8 mouse cellular contexts compared by ENCODE assay signal in the genomic region with DNA sequence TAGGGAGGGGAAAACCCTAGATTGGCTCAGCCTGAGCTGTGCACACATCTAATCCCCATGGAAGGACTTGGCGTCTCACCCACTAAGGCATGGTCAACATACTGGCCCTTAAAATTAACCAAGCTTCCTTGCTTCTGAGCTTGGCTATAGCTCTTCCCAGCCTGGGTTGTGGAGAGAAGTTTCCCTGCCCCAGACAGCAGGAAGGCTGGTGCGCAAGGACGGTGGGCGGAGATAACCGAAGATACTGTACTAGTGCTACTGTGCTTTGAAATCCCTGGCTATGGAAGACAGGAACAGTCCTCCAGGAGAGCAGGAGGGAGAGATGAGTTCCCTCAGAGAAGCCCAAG. TPM values are rescaled to one million over a fixed set of nuclear protein-coding genes. Genes with fewer than 3 reads are reported as not detected.
DNase-seq lines count a peak whose midpoint lies in the region; ATAC-seq and TF ChIP-seq lines count a peak whose summit lies in the region.

No protein-coding gene starts in this region.

- intact Hi-C loops in left cerebral cortex, adult 2 months (cut with DNase I): no loop called here
- intact Hi-C loops in left cerebral cortex, postnatal 25 days (cut with DNase I): no loop called here
- intact Hi-C loops in left cerebral cortex, postnatal 36 days (cut with DNase I): no loop called here

- no peak for ATAC-seq in hindbrain, postnatal 0 days
- ATAC-seq in neural tube, embryonic 12.5 days (ENCODE audit: low FRiP score, low read depth): no peak; the same call in 1 of the 2 replicates

- DNase-seq in left cerebral cortex, adult 2 months (ENCODE audit: extremely low spot score in 1 of 2, low spot score in 2 of 2): no peak
- no peak for DNase-seq in left cerebral cortex, postnatal 25 days (ENCODE audit: low spot score in 2 of 2)
- no peak for DNase-seq in hindbrain, postnatal 0 days (ENCODE audit: low spot score)
- DNase-seq in left cerebral cortex, postnatal 36 days (ENCODE audit: low spot score in 2 of 2): no peak
- DNase-seq in yolk sac, embryonic 10.5 days (ENCODE audit: low spot score): no peak
- no peak for DNase-seq in spleen, adult 12 weeks (ENCODE audit: low spot score)

- H3K27me3 ChIP-seq in hindbrain, postnatal 0 days (ENCODE audit: insufficient read depth, low read length): no peaks in the 10 kb centered on the region
- no peaks in the 10 kb centered on the region; the same call in 1 of the 2 replicates for H3K27me3 ChIP-seq in neural tube, embryonic 12.5 days (replicated peaks)

- peak overlapping the region; percentile 92 for H3K27ac ChIP-seq in left cerebral cortex, adult 2 months
- H3K27ac ChIP-seq in brown adipose tissue, adult 24 weeks (replicated peaks; ENCODE audit: low read depth, low read length): peak overlapping the region; percentile 49; the same call in 1 of the 2 replicates
- peak overlapping the region; percentile 98 for H3K27ac ChIP-seq in hindbrain, postnatal 0 days
- peak overlapping the region; percentile 91 for H3K27ac ChIP-seq in neural tube, embryonic 12.5 days

- H3K4me3 ChIP-seq in left cerebral cortex, adult 2 months: no peak overlapping the region
- H3K4me3 ChIP-seq in brown adipose tissue, adult 24 weeks (ENCODE audit: insufficient read depth, low read depth, low read length): peak overlapping the region; percentile 74
- peak overlapping the region; percentile 71; the same call in 1 of the 2 replicates for H3K4me3 ChIP-seq in hindbrain, postnatal 0 days (ENCODE audit: low read length)
- peak overlapping the region; percentile 60 for H3K4me3 ChIP-seq in neural tube, embryonic 12.5 days

- H3K4me1 ChIP-seq in brown adipose tissue, adult 24 weeks (ENCODE audit: control insufficient read depth, insufficient read depth, insufficient read length, low read length): peaks cover 8% of the 10 kb centered on the region
- H3K4me1 ChIP-seq in hindbrain, postnatal 0 days (ENCODE audit: insufficient read depth, low read length): peaks cover 19% of the 10 kb centered on the region
- H3K4me1 ChIP-seq in neural tube, embryonic 12.5 days: peaks cover 49% of the 10 kb centered on the region

- peak overlapping the region; percentile 96 for H3K9ac ChIP-seq in hindbrain, postnatal 0 days (replicated peaks; ENCODE audit: low read length)
- H3K9ac ChIP-seq in neural tube, embryonic 12.5 days: peak overlapping the region; percentile 59

- peak overlapping the region; percentile 81 for H3K4me2 ChIP-seq in hindbrain, postnatal 0 days (ENCODE audit: low read depth, low read length)
- peak overlapping the region; percentile 79 for H3K4me2 ChIP-seq in neural tube, embryonic 12.5 days (replicated peaks)

- no peaks in the 10 kb centered on the region for H3K9me3 ChIP-seq in hindbrain, postnatal 0 days (ENCODE audit: low read length)
- no peaks in the 10 kb centered on the region for H3K9me3 ChIP-seq in neural tube, embryonic 12.5 days

- WGBS in hindbrain, postnatal 0 days: 58% methylated on average over 5 of the region's 5 CpGs
- 72% methylated on average over 5 of the region's 5 CpGs for WGBS in neural tube, embryonic 12.5 days

- H3K36me3 ChIP-seq in hindbrain, postnatal 0 days (ENCODE audit: insufficient read depth, low read length): peaks cover 18% of the 10 kb centered on the region
- peaks cover 19% of the 10 kb centered on the region for H3K36me3 ChIP-seq in neural tube, embryonic 12.5 days

- no peak for TF ChIP-seq CTCF in left cerebral cortex, adult 2 months (IDR thresholded peaks at IDR 0.05)
- TF ChIP-seq CTCF in hindbrain, postnatal 0 days (IDR thresholded peaks at IDR 0.05; ENCODE audit: low read depth): no peak

RNA-seq across cellular contexts. Expression of a gene that starts 0.8 kb away (rescaled TPM):
- total RNA-seq in left cerebral cortex, adult 2 months (2021): 100 to 1,000 TPM; 107 to 109 TPM
- 100 to 1,000 TPM; 112 to 126 TPM for total RNA-seq in left cerebral cortex, postnatal 25 days (2021)
- polyA plus RNA-seq in brown adipose tissue, adult 24 weeks (2012; ENCODE audit: insufficient read depth, insufficient read length, missing spikeins): 14.6 TPM in 2 replicates
- total RNA-seq in hindbrain, postnatal 0 days (2014; rRNA removed): 581 and 603 TPM in 2 replicates
- polyA plus RNA-seq in hindbrain, postnatal 0 days (2015; fragmentation: Nextera tagmentation; extraction: Ambion mirVana): 265 and 282 TPM in 2 replicates
- 285 and 286 TPM in 2 replicates for polyA plus RNA-seq in neural tube, embryonic 12.5 days (2016; fragmentation: Nextera tagmentation; extraction: Ambion mirVana)
- total RNA-seq in left cerebral cortex, postnatal 36 days (2021): 100 to 1,000 TPM; 112 to 118 TPM

RNA-seq across cellular contexts. Expression of a gene that starts 9.6 kb away (rescaled TPM):
- total RNA-seq in left cerebral cortex, adult 2 months (2021): 10 to 100 TPM; 93.1 to 94.2 TPM
- total RNA-seq in left cerebral cortex, postnatal 25 days (2021): 10 to 100 TPM; 83.8 to 85.2 TPM
- polyA plus RNA-seq in brown adipose tissue, adult 24 weeks (2012; ENCODE audit: insufficient read depth, insufficient read length, missing spikeins): 57.1 and 58.3 TPM in 2 replicates
- 97.3 and 109 TPM in 2 replicates for total RNA-seq in hindbrain, postnatal 0 days (2014; rRNA removed)
- polyA plus RNA-seq in hindbrain, postnatal 0 days (2015; fragmentation: Nextera tagmentation; extraction: Ambion mirVana): 251 and 255 TPM in 2 replicates
- polyA plus RNA-seq in neural tube, embryonic 12.5 days (2016; fragmentation: Nextera tagmentation; extraction: Ambion mirVana): 240 and 254 TPM in 2 replicates
- 10 to 100 TPM; 70.1 to 99.4 TPM for total RNA-seq in left cerebral cortex, postnatal 36 days (2021)

RNA-seq across cellular contexts. Expression of a gene that starts 12.1 kb away (rescaled TPM):
- total RNA-seq in left cerebral cortex, adult 2 months (2021): 10 to 100 TPM; 59.6 to 64.8 TPM
- 10 to 100 TPM; 53.1 to 58.2 TPM for total RNA-seq in left cerebral cortex, postnatal 25 days (2021)
- 91.2 and 111 TPM in 2 replicates for polyA plus RNA-seq in brown adipose tissue, adult 24 weeks (2012; ENCODE audit: insufficient read depth, insufficient read length, missing spikeins)
- total RNA-seq in hindbrain, postnatal 0 days (2014; rRNA removed): 54.1 and 70.5 TPM in 2 replicates
- 84.5 and 88.9 TPM in 2 replicates for polyA plus RNA-seq in hindbrain, postnatal 0 days (2015; fragmentation: Nextera tagmentation; extraction: Ambion mirVana)
- 67.3 and 69.0 TPM in 2 replicates for polyA plus RNA-seq in neural tube, embryonic 12.5 days (2016; fragmentation: Nextera tagmentation; extraction: Ambion mirVana)
- 10 to 100 TPM; 62.8 to 70.1 TPM for total RNA-seq in left cerebral cortex, postnatal 36 days (2021)

RNA-seq across cellular contexts. Expression of a gene that starts 18.1 kb away (rescaled TPM):
- total RNA-seq in left cerebral cortex, adult 2 months (2021): 10 to 100 TPM; 83.8 to 93.6 TPM
- 10 to 100 TPM; 77.2 to 82.9 TPM for total RNA-seq in left cerebral cortex, postnatal 25 days (2021)
- polyA plus RNA-seq in brown adipose tissue, adult 24 weeks (2012; ENCODE audit: insufficient read depth, insufficient read length, missing spikeins): 0.83 and 1.3 TPM in 2 replicates
- 50.8 and 62.6 TPM in 2 replicates for total RNA-seq in hindbrain, postnatal 0 days (2014; rRNA removed)
- 38.7 and 38.8 TPM in 2 replicates for polyA plus RNA-seq in hindbrain, postnatal 0 days (2015; fragmentation: Nextera tagmentation; extraction: Ambion mirVana)
- polyA plus RNA-seq in neural tube, embryonic 12.5 days (2016; fragmentation: Nextera tagmentation; extraction: Ambion mirVana): 20.9 and 21.3 TPM in 2 replicates
- total RNA-seq in left cerebral cortex, postnatal 36 days (2021): 10 to 100 TPM; 87.0 to 93.7 TPM

RNA-seq across cellular contexts. Expression of a gene that starts 19.2 kb away (rescaled TPM):
- total RNA-seq in left cerebral cortex, adult 2 months (2021): 10 to 100 TPM; 53.5 to 54.1 TPM
- total RNA-seq in left cerebral cortex, postnatal 25 days (2021): 10 to 100 TPM; 55.3 to 55.4 TPM
- polyA plus RNA-seq in brown adipose tissue, adult 24 weeks (2012; ENCODE audit: insufficient read depth, insufficient read length, missing spikeins): 18.9 and 21.5 TPM in 2 replicates
- 93.8 and 98.3 TPM in 2 replicates for total RNA-seq in hindbrain, postnatal 0 days (2014; rRNA removed)
- 103 and 106 TPM in 2 replicates for polyA plus RNA-seq in hindbrain, postnatal 0 days (2015; fragmentation: Nextera tagmentation; extraction: Ambion mirVana)
- polyA plus RNA-seq in neural tube, embryonic 12.5 days (2016; fragmentation: Nextera tagmentation; extraction: Ambion mirVana): 124 and 134 TPM in 2 replicates
- 10 to 100 TPM; 47.7 to 47.9 TPM for total RNA-seq in left cerebral cortex, postnatal 36 days (2021)
